Mouse (Mus musculus): ENCODE results near the gene AI597479.
"Not testable (repeated sequence)": the region's sequence is repeated elsewhere in the genome, so short reads cannot be mapped to it uniquely, and the experiment has no call there.

- not testable (repeated sequence) for TF ChIP-seq CTCF (conservative IDR thresholded peaks at IDR 0.05; ENCODE audit: insufficient read depth, insufficient read length, low read depth, low read length); POLR2A (IDR thresholded peaks at IDR 0.05; ENCODE audit: low read depth, low read length)
Measured at GRCm38 (mm10) chr1:43136488-43137029, 38.0 kb downstream of the AI597479 start.

All from kidney, adult 2 months (tissue).